Mouse (Mus musculus) forebrain, embryonic 11.5 days (tissue): ENCODE measurements at regions not wholly inside any gene's neighbourhood (a gene's known extent, or its start where the extent isn't known, plus 50 kb on each side); places are given as distances from the start of the nearest gene placed in this dataset.
A peak's percentile ranks its signal among the peaks of the same experiment; 100 is the strongest.

ENCODE experiments used
- ATAC-seq: fragments of 200-750 bp; cut with Nextera tagmentation; replicated peaks from 2 replicates; pipeline ENCODE4 v1.8.0; 2017; ENCODE audit warnings: moderate TSS enrichment; ENCODE audit not compliant: low FRiP score
- DNase-seq: peaks from one replicate; pipeline ENCODE4 v3.0.0-alpha.2; 2017; ENCODE audit warnings: low spot score
- H3K27ac ChIP-seq: fragments of 300-500 bp; sonication (generic); 2 replicates; pipeline ENCODE4 v1.5.1; 2014; ENCODE audit warnings: low read depth, low read length
- H3K27me3 ChIP-seq: fragments of 300-500 bp; sonication (generic); 2 replicates; pipeline ENCODE4 v1.6.1; 2014; ENCODE audit warnings: mild to moderate bottlenecking, low read length, mixed read lengths; ENCODE audit not compliant: control insufficient read depth, insufficient read depth
- H3K36me3 ChIP-seq: fragments of 300-500 bp; sonication (generic); 2 replicates; pipeline ENCODE4 v1.6.1; 2014; ENCODE audit warnings: mild to moderate bottlenecking, low read length, moderate library complexity, mixed read lengths; ENCODE audit not compliant: control insufficient read depth, insufficient read depth
- H3K4me1 ChIP-seq: fragments of 300-500 bp; sonication (generic); replicated peaks from 2 replicates; pipeline ENCODE4 v1.6.1; 2014; ENCODE audit warnings: low read length, mixed read lengths; ENCODE audit not compliant: control insufficient read depth, insufficient read depth
- H3K4me2 ChIP-seq: fragments of 300-500 bp; sonication (generic); 2 replicates; pipeline ENCODE4 v1.6.1; 2014; ENCODE audit warnings: low read depth, mild to moderate bottlenecking, low read length, moderate library complexity, mixed read lengths; ENCODE audit not compliant: severe bottlenecking
- H3K4me3 ChIP-seq: fragments of 300-500 bp; sonication (generic); 2 replicates; pipeline ENCODE4 v1.5.1; 2014; ENCODE audit warnings: low read depth, low read length
- H3K9ac ChIP-seq: fragments of 300-500 bp; sonication (generic); 2 replicates; pipeline ENCODE4 v1.6.1; 2014; ENCODE audit warnings: low read length
- H3K9me3 ChIP-seq: fragments of 300-500 bp; sonication (generic); 2 replicates; pipeline ENCODE4 v1.6.1; 2016; ENCODE audit warnings: low read length, mixed read lengths; ENCODE audit not compliant: control insufficient read depth
- WGBS: fragments of 180-500 bp; shearing (Covaris S2); extraction: QIAGEN DNeasy Blood & Tissue Kit; methylation state at CpG from one replicate; pipeline ENCODE4 v1.1.7; 2014; 5-methylcytosine and 5-hydroxymethylcytosine counted together

DNA sequence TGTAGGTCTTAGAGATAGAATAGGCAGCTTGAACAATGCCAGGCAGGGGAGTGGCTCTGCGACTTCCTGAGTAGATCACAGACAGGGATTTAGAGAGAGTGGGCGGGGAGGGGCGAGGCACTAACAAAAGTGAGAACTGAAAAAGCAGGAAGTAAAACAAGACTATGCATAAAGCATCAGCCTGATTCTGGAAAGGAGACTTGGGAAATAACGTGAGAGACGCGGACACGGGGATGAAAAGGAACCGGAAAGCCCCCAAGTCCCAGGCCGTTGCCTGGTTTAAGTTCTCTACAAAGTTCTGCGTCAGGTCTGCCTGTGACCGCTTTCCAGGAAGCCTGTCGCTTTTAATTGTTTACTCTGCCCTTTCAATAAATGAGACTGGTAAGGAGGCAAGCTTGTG, 86.3 kb downstream of the D16Ertd472e start:
- H3K4me3 ChIP-seq, result peak overlapping the region; percentile 15; the same call in 1 of the 2 replicates
- H3K4me1 ChIP-seq, result peaks cover 2% of the 10 kb centered on the region; the same call in 1 of the 2 replicates
- 10% methylated on average over 12 of the region's 12 CpGs for WGBS
- H3K9me3 ChIP-seq, result no peaks in the 10 kb centered on the region
- H3K4me2 ChIP-seq, result peak overlapping the region; percentile 41
- H3K27ac ChIP-seq, result no peak overlapping the region
- DNase-seq (peak; percentile 57), ATAC-seq (peak; percentile 71)
- no peaks in the 10 kb centered on the region for H3K27me3 ChIP-seq
- no peaks in the 10 kb centered on the region for H3K36me3 ChIP-seq
- peak overlapping the region; percentile 40 for H3K9ac ChIP-seq

DNA sequence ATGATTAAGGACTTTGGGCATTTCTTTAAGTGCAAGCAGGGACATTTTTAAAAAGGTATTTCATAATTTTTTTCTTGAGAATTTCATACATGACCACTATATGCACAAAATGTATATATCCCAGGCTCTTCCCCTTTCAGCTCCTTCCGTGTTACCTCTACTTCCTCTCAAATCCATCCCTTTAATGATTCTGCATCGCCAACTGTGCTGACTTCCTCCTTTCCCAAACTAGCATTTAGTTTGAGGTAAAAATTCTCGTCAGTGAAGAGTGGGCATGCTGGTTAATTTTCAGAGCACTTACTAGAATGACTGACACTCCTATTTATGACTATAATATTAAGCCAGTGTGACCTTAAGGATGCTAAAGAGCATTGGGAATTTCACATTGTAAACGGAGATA, 86.9 kb downstream of the D16Ertd472e start:
- WGBS, result 56% methylated on average over 4 of the region's 4 CpGs
- H3K36me3 ChIP-seq, result no peaks in the 10 kb centered on the region
- ATAC-seq (no peak), DNase-seq (no peak)
- H3K4me2 ChIP-seq, result no peak overlapping the region
- H3K4me3 ChIP-seq, result no peak overlapping the region
- no peak overlapping the region for H3K9ac ChIP-seq
- H3K27me3 ChIP-seq, result no peaks in the 10 kb centered on the region
- peaks cover 2% of the 10 kb centered on the region; the same call in 1 of the 2 replicates for H3K4me1 ChIP-seq
- H3K27ac ChIP-seq, result no peak overlapping the region
- H3K9me3 ChIP-seq, result no peaks in the 10 kb centered on the region

DNA sequence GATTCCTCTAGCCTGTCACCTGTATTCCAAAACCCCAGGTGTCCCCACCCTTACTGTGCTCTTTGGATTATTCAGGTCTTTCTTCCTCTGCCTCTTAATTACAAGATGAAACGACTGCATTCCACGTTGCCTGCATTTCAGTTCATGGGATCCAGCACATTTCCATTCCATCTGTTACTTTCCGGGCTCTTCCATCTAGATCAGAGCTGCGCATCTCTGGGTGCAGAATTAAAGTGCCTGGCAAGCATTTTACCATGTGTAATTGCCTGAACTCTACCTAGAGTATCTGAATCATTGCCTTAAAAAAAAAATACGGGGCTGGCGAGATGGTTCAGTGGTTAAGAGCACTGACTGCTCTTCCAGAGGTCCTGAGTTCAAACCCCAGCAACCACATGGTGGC, 90.0 kb downstream of the D16Ertd472e start:
- H3K27me3 ChIP-seq, result no peaks in the 10 kb centered on the region
- ATAC-seq (no peak), DNase-seq (no peak)
- H3K36me3 ChIP-seq, result no peaks in the 10 kb centered on the region
- H3K4me1 ChIP-seq, result peaks cover 2% of the 10 kb centered on the region; the same call in 1 of the 2 replicates
- WGBS, result 91% methylated on average over 6 of the region's 6 CpGs
- no peaks in the 10 kb centered on the region for H3K9me3 ChIP-seq
- H3K27ac ChIP-seq, result no peak overlapping the region
- no peak overlapping the region for H3K4me2 ChIP-seq
- no peak overlapping the region for H3K4me3 ChIP-seq
- H3K9ac ChIP-seq, result no peak overlapping the region

DNA sequence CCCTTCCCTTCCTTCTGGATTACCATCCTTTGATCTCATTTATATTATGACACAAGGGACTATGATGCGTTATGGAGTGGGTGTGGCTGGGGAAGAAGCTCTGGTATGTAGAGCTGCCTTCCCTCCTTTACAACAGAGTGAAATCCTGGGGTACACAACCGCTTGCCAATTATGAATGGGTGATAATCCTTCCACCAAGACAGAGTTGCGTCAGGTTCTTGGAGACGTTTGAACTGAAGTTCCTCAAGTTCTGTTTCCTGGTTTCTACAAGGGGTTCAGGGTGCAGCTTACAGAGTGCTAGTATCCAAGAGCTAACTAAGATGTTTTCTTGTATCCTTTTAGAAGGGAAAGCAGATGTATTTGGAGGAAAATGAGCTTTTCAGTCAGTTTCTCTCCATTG, 92.2 kb downstream of the D16Ertd472e start:
- no peaks in the 10 kb centered on the region for H3K36me3 ChIP-seq
- no peaks in the 10 kb centered on the region for H3K9me3 ChIP-seq
- no peak overlapping the region for H3K9ac ChIP-seq
- H3K27me3 ChIP-seq, result no peaks in the 10 kb centered on the region
- no peak overlapping the region for H3K27ac ChIP-seq
- no peak overlapping the region for H3K4me3 ChIP-seq
- 90% methylated on average over 4 of the region's 4 CpGs for WGBS
- no peak overlapping the region for H3K4me2 ChIP-seq
- no peak for DNase-seq
- H3K4me1 ChIP-seq, result no peaks in the 10 kb centered on the region
- no peak for ATAC-seq

DNA sequence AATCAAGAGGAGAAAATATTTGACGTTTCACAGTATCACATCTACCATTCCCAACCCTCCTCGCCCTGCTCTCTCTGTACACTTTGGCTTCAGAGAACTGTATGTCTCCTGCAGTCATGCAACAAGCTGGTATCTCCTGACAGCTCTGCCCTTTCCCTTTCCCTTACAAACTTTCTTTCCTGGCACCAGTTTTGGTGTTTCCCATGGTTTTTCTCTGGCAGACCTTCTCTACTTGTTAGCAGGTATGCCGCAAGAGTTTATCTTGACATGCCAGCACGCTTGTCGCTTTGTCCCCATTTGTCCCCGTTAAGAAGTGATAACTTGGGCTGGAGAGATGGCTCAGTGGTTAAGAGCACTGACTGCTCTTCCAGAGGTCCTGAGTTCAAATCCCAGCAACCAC, 94.9 kb downstream of the D16Ertd472e start:
- 96% methylated on average over 6 of the region's 6 CpGs for WGBS

DNA sequence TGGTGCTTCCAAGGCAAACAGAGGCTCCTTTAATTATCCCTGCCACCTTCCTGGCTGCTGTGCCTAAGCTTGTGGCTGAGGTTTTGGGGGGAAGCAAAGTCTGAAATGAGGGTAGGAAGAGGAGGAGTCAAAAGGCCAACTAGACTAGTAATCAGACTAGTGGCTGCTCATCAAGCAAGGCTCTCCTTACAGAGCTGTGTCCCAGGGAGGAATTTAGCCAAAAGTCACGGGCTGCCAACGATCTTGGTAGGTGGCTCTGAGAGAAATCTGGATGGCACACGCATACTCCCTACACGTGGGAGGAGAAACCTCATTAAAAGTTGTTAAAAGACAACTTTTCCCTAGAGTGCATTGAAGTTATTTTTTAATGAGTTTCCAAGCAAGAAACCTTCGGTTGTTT, 95.4 kb downstream of the D16Ertd472e start:
- Histone ChIP-seq H3K9me3 (no peaks in the 10 kb centered on the region), H3K4me1 (no peaks in the 10 kb centered on the region), H3K27ac (no peak overlapping the region), H3K9ac (no peak overlapping the region), H3K27me3 (no peaks in the 10 kb centered on the region), H3K36me3 (no peaks in the 10 kb centered on the region), H3K4me3 (no peak overlapping the region), H3K4me2 (no peak overlapping the region)
- 80% methylated on average over 5 of the region's 5 CpGs for WGBS
- ATAC-seq (no peak), DNase-seq (no peak)

More for the DNA sequence above, 94.9 kb downstream of the D16Ertd472e start:
- Histone ChIP-seq H3K9ac (no peak overlapping the region), H3K27me3 (no peaks in the 10 kb centered on the region), H3K4me3 (no peak overlapping the region), H3K9me3 (no peaks in the 10 kb centered on the region), H3K36me3 (no peaks in the 10 kb centered on the region), H3K4me1 (no peaks in the 10 kb centered on the region), H3K4me2 (no peak overlapping the region), H3K27ac (no peak overlapping the region)
- no peak for DNase-seq
- ATAC-seq, result no peak

DNA sequence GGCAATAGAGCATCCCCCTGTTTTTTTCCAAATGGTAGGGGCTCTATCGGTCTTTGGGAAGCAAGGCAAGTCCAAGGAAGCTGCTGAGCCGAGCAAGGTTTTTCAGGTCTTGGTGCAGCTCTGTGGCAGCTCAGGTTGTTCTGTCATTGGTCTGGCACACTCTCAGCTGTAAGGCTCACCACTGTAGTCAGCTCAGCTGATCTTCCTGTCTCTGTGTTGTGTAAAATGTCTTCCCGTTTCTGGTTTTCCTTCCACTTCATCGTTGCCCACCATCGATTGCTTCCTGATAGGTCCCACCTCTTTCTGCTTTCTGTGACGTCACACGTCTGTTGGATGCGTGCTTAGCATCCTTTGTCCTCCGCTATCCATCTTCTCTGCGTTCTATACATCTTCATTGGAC, 96.2 kb downstream of the D16Ertd472e start:
- H3K4me1 ChIP-seq, result no peaks in the 10 kb centered on the region
- no peak overlapping the region for H3K4me2 ChIP-seq
- H3K9me3 ChIP-seq, result no peaks in the 10 kb centered on the region
- ATAC-seq (no peak), DNase-seq (no peak)
- no peak overlapping the region for H3K27ac ChIP-seq
- H3K4me3 ChIP-seq, result no peak overlapping the region
- no peaks in the 10 kb centered on the region for H3K27me3 ChIP-seq
- no peak overlapping the region for H3K9ac ChIP-seq
- 95% methylated on average over 10 of the region's 10 CpGs for WGBS
- H3K36me3 ChIP-seq, result no peaks in the 10 kb centered on the region

DNA sequence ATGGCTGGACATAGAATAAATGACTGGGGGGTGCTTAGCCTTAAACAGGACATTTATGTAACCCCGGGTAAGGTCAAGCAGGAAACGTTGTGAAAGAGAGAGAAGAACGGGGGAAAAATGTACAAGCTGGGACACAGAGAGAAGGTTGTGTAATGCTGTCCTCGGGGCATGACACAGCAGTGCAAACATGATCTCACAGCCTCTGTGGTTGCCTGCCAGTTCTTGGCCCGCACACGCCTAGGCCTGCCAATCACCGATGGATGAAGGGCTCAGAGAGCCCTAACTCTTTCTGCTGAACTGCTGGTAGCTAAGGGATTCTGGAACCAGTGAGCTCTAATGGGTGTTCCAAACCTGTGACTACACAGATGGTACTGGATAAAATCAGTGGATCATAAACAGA, 96.5 kb upstream of the Btg3 start:
- DNase-seq, result no peak
- Histone ChIP-seq H3K9ac (no peak overlapping the region), H3K9me3 (no peaks in the 10 kb centered on the region), H3K4me3 (no peak overlapping the region), H3K27ac (no peak overlapping the region), H3K36me3 (no peaks in the 10 kb centered on the region), H3K4me2 (no peak overlapping the region), H3K27me3 (no peaks in the 10 kb centered on the region), H3K4me1 (no peaks in the 10 kb centered on the region)
- ATAC-seq, result no peak
- 89% methylated on average over 7 of the region's 7 CpGs for WGBS

DNA sequence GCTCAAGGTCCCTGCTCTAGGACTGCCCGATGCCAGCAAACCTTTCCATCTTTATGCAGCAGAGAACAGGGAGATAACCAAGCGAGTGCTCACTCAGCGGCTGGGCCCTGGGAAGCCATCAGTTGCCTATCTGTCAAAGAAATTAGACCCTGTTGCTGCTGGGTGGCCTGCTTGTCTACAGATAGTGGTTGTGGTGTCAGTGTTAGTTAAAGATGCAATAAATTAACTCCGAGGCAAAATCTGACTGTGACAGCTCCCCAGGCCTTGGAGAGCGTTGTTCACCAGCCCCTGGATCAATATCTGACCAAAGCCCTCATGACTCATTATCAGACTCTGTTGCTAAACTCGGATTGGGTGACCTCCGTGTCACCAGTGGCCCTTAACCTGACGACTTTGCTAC, 83.0 kb upstream of the Btg3 start:
- no peaks in the 10 kb centered on the region; the same call in 1 of the 2 replicates for H3K4me1 ChIP-seq
- no peaks in the 10 kb centered on the region for H3K27me3 ChIP-seq
- DNase-seq (no peak), ATAC-seq (no peak)
- H3K9ac ChIP-seq, result no peak overlapping the region
- 81% methylated on average over 8 of the region's 8 CpGs for WGBS
- no peak overlapping the region for H3K4me3 ChIP-seq
- no peaks in the 10 kb centered on the region for H3K36me3 ChIP-seq
- H3K27ac ChIP-seq, result no peak overlapping the region
- no peak overlapping the region for H3K4me2 ChIP-seq
- no peaks in the 10 kb centered on the region; the same call in 1 of the 2 replicates for H3K9me3 ChIP-seq
